Mouse (Mus musculus): ENCODE measurements around the gene Erc2. TPM values are rescaled to one million over a fixed set of nuclear protein-coding genes. Genes with fewer than 3 reads are reported as not detected.
A peak's percentile ranks its signal among the peaks of the same experiment; 100 is the strongest.
"Not testable (repeated sequence)": the region's sequence is repeated elsewhere in the genome, so short reads cannot be mapped to it uniquely, and the experiment has no call there.

The Erc2 gene
- polyA plus RNA-seq, 1 experiment from 2014 or later, result 3.1 TPM

- Histone ChIP-seq H3K9ac (ENCODE audit: low read depth, low read length) (no peak overlapping the region), H3K36me3 (ENCODE audit: control insufficient read depth, insufficient read depth) (no peaks in the 10 kb centered on the region), H3K27ac (ENCODE audit: low read depth, low read length) (no peak overlapping the region), H3K4me1 (replicated peaks; ENCODE audit: control insufficient read depth, insufficient read depth, low read length) (no peaks in the 10 kb centered on the region), H3K27me3 (replicated peaks; ENCODE audit: control insufficient read depth, insufficient read depth, low read length) (no peaks in the 10 kb centered on the region), H3K4me2 (replicated peaks; ENCODE audit: low read depth) (no peak overlapping the region), H3K9me3 (ENCODE audit: control insufficient read depth) (no peaks in the 10 kb centered on the region), H3K4me3 (ENCODE audit: low read depth, low read length) (no peak overlapping the region)
- no peak for TF ChIP-seq CTCF (IDR thresholded peaks at IDR 0.05; ENCODE audit: low read depth)
- ATAC-seq, result no peak
- WGBS, result 74% methylated on average over 6 of the region's 6 CpGs
These were observed 238.3 kb downstream of the Erc2 start for GRCm38 (mm10) chr14:27860371-27861046.

DNA sequence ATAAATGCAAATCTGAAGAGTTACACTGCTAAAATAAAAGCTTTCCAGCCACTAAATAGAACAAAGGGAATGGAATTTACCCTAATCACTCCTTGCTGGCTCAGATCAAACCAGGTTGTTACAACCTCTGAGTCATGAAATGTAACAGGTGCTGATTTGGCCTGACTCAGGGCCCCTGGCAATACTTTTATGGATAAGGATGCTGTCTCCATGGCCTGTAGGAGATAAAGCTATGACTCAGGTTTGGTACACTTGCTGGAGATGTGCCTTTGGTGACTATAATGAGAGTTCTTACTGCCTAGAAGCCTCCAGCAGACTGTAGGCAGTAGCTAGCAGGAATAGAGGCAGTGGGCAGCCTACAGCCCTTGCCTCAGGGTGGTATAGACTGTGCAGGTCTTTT is 240.1 kb downstream of the Erc2 start:
- H3K9me3 ChIP-seq (ENCODE audit: control insufficient read depth), result no peaks in the 10 kb centered on the region
- H3K9ac ChIP-seq (ENCODE audit: low read depth, low read length), result no peak overlapping the region
- H3K27ac ChIP-seq (ENCODE audit: low read depth, low read length), result no peak overlapping the region
- no peak for ATAC-seq
- H3K4me3 ChIP-seq (ENCODE audit: low read depth, low read length), result no peak overlapping the region
- no peak overlapping the region for H3K4me2 ChIP-seq (replicated peaks; ENCODE audit: low read depth)
- no peak for TF ChIP-seq CTCF (IDR thresholded peaks at IDR 0.05; ENCODE audit: low read depth)
- H3K27me3 ChIP-seq (replicated peaks; ENCODE audit: control insufficient read depth, insufficient read depth, low read length), result no peaks in the 10 kb centered on the region
- no peaks in the 10 kb centered on the region for H3K36me3 ChIP-seq (ENCODE audit: control insufficient read depth, insufficient read depth)
- H3K4me1 ChIP-seq (replicated peaks; ENCODE audit: control insufficient read depth, insufficient read depth, low read length), result no peaks in the 10 kb centered on the region

- Histone ChIP-seq H3K9me3 (ENCODE audit: control insufficient read depth) (no peaks in the 10 kb centered on the region), H3K9ac (ENCODE audit: low read depth, low read length) (no peak overlapping the region), H3K27ac (ENCODE audit: low read depth, low read length) (no peak overlapping the region), H3K36me3 (ENCODE audit: control insufficient read depth, insufficient read depth) (no peaks in the 10 kb centered on the region), H3K4me3 (ENCODE audit: low read depth, low read length) (no peak overlapping the region), H3K4me2 (replicated peaks; ENCODE audit: low read depth) (no peak overlapping the region), H3K27me3 (replicated peaks; ENCODE audit: control insufficient read depth, insufficient read depth, low read length) (no peaks in the 10 kb centered on the region), H3K4me1 (replicated peaks; ENCODE audit: control insufficient read depth, insufficient read depth, low read length) (no peaks in the 10 kb centered on the region)
- no peak for ATAC-seq
- no peak for TF ChIP-seq CTCF (IDR thresholded peaks at IDR 0.05; ENCODE audit: low read depth)
These were observed 245.2 kb downstream of the Erc2 start for GRCm38 (mm10) chr14:27867386-27867785.

- Histone ChIP-seq H3K4me3 (ENCODE audit: low read depth, low read length) (no peak overlapping the region), H3K9me3 (ENCODE audit: control insufficient read depth) (no peaks in the 10 kb centered on the region), H3K36me3 (ENCODE audit: control insufficient read depth, insufficient read depth) (no peaks in the 10 kb centered on the region), H3K27ac (ENCODE audit: low read depth, low read length) (no peak overlapping the region), H3K4me1 (replicated peaks; ENCODE audit: control insufficient read depth, insufficient read depth, low read length) (no peaks in the 10 kb centered on the region), H3K4me2 (replicated peaks; ENCODE audit: low read depth) (no peak overlapping the region), H3K9ac (ENCODE audit: low read depth, low read length) (no peak overlapping the region), H3K27me3 (replicated peaks; ENCODE audit: control insufficient read depth, insufficient read depth, low read length) (no peaks in the 10 kb centered on the region)
- TF ChIP-seq CTCF (IDR thresholded peaks at IDR 0.05; ENCODE audit: low read depth), result peak; percentile 22; the same call in 1 of the 2 replicates
- 95% methylated on average over 1 of the region's 1 CpGs for WGBS
- ATAC-seq, result no peak
These were observed 251.4 kb downstream of the Erc2 start for GRCm38 (mm10) chr14:27873619-27874018.

GRCm38 (mm10) chr14:27875991-27876411 is 253.8 kb downstream of the Erc2 start:
- no peaks in the 10 kb centered on the region for H3K9me3 ChIP-seq (ENCODE audit: control insufficient read depth)
- no peaks in the 10 kb centered on the region for H3K4me1 ChIP-seq (replicated peaks; ENCODE audit: control insufficient read depth, insufficient read depth, low read length)
- H3K27me3 ChIP-seq (replicated peaks; ENCODE audit: control insufficient read depth, insufficient read depth, low read length), result no peaks in the 10 kb centered on the region
- no peak overlapping the region for H3K9ac ChIP-seq (ENCODE audit: low read depth, low read length)
- H3K4me3 ChIP-seq (ENCODE audit: low read depth, low read length), result no peak overlapping the region
- no peak for TF ChIP-seq CTCF (IDR thresholded peaks at IDR 0.05; ENCODE audit: low read depth)
- no peak for ATAC-seq
- no peak overlapping the region for H3K4me2 ChIP-seq (replicated peaks; ENCODE audit: low read depth)
- H3K36me3 ChIP-seq (ENCODE audit: control insufficient read depth, insufficient read depth), result no peaks in the 10 kb centered on the region
- WGBS, result 65% methylated on average over 13 of the region's 13 CpGs
- no peak overlapping the region for H3K27ac ChIP-seq (ENCODE audit: low read depth, low read length)

GRCm38 (mm10) chr14:27881972-27882371 is 259.7 kb downstream of the Erc2 start:
- H3K4me2 ChIP-seq (replicated peaks; ENCODE audit: low read depth), result no peak overlapping the region
- no peak overlapping the region for H3K9ac ChIP-seq (ENCODE audit: low read depth, low read length)
- no peaks in the 10 kb centered on the region for H3K9me3 ChIP-seq (ENCODE audit: control insufficient read depth)
- 80% methylated on average over 5 of the region's 5 CpGs for WGBS
- H3K27me3 ChIP-seq (replicated peaks; ENCODE audit: control insufficient read depth, insufficient read depth, low read length), result no peaks in the 10 kb centered on the region
- no peak for TF ChIP-seq CTCF (IDR thresholded peaks at IDR 0.05; ENCODE audit: low read depth)
- H3K4me1 ChIP-seq (replicated peaks; ENCODE audit: control insufficient read depth, insufficient read depth, low read length), result no peaks in the 10 kb centered on the region
- no peaks in the 10 kb centered on the region for H3K36me3 ChIP-seq (ENCODE audit: control insufficient read depth, insufficient read depth)
- H3K27ac ChIP-seq (ENCODE audit: low read depth, low read length), result no peak overlapping the region
- ATAC-seq, result no peak
- no peak overlapping the region for H3K4me3 ChIP-seq (ENCODE audit: low read depth, low read length)

DNA sequence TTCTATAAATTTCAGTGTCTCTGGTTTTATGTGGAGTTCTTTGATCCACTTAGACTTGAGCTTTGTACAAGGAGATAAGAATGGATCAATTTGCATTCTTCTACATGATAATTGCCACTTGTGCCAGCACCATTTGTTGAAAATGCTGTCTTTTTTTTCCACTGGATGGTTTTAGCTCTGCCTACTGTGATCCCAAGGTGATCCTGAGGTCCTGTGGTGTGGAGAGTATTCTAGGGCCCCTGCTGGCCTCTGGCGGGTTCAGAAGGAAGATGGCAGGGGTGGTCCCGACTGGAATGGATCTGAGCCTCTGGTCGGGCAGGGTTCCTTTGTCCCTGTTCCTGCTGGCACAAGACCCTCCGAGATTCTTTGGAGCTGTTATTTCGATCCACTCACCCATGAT is 264.1 kb downstream of the Erc2 start:
- H3K9ac ChIP-seq (ENCODE audit: low read depth, low read length); H3K27me3 ChIP-seq (replicated peaks; ENCODE audit: control insufficient read depth, insufficient read depth, low read length); H3K27ac ChIP-seq (ENCODE audit: low read depth, low read length); ATAC-seq; H3K4me3 ChIP-seq (ENCODE audit: low read depth, low read length); H3K4me1 ChIP-seq (replicated peaks; ENCODE audit: control insufficient read depth, insufficient read depth, low read length); H3K4me2 ChIP-seq (replicated peaks; ENCODE audit: low read depth); H3K9me3 ChIP-seq (ENCODE audit: control insufficient read depth); H3K36me3 ChIP-seq (ENCODE audit: control insufficient read depth, insufficient read depth): not testable (repeated sequence)
- WGBS, result 85% methylated on average over 5 of the region's 5 CpGs
